Mouse (Mus musculus) brain, embryonic 18.5 days (tissue): ENCODE measurements around the gene Vav3.
"Not testable (repeated sequence)": the region's sequence is repeated elsewhere in the genome, so short reads cannot be mapped to it uniquely, and the experiment has no call there.

Experiments
- DNase-seq: peaks from one replicate; pipeline ENCODE4 v3.0.0-alpha.2; 2012; ENCODE audit warnings: low read depth, low spot score

Vav3 gene

GRCm38 (mm10) chr3:109440001-109440400 is 99.5 kb downstream of the Vav3 start:
- no peak for DNase-seq

DNA sequence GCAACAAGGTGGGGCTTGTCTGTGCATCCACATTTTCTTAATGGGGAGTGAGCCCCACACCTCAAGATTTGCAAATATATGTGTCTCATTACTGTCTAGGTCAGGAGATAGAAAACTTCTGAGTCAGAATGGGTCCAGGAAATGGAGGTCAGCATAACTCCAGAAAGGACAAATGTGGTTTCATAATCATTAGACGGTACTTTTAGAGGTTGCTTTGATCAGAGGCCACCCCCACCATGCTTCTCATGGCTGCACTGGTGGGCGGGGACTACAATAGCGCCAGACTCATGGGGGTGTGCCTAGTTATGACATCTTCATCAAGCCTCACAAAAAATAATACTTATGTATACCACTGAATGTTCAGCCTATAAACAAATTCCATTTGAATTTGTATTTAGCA is 103.6 kb downstream of the Vav3 start:
- DNase-seq: no peak

DNA sequence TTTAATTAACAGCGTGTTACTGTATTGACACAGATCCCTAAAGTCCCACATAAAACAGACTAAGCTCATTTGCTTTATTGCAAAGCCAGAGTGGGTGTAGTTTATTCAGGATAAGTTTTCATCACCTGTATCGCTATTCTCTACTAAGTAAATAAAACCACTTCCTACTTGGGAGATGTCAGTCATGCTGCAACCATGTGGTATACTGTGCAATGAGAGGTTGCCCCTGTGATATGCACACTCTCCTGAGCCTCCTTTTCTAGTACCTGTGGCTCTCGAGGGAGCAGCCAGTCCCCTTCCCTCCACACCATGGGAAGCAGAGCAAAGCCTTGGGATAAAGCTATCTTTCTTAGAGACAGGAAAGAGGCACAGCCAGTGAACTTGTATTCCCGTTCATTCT is 106.5 kb downstream of the Vav3 start:
- DNase-seq: no peak

DNA sequence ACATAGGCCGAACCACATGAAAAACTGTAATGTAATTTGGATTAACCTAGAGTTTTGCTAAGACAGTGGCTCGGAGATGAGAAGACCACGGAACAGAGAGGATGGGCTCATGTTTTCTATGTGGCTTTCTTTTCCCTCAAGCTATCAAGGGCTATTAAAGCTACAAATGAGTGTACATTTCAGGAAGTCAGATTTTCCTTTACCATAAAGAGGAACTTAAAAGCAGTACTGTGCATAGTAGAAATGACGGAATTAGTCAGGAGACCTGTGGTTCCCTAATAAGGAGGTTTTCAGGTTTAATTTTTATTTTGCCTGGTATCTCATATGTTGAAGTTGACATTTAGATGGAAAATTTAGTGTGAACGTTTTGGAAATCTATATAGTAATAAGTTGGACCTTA is 107.8 kb downstream of the Vav3 start:
- not testable (repeated sequence) for DNase-seq

GRCm38 (mm10) chr3:109451966-109452365 is 111.5 kb downstream of the Vav3 start:
- DNase-seq: no peak

DNA sequence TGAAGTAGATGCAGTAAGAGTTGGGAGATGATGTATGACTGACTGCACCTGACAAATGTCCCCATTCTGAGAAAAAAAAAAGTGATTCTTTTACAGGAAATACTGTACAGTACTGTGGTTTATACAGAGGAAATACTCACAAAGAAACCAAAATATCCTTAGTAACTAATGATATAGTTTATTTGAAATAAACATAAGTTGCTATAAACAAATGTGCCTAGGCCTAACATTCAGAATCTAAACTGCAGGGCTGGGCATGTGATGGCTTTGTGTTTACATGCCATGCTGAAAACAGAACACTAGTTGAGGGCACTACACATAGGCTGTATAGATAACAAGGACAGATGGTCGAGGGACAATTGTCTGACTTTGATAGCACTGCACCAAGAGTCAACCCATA is 114.2 kb downstream of the Vav3 start:
- no peak for DNase-seq

DNA sequence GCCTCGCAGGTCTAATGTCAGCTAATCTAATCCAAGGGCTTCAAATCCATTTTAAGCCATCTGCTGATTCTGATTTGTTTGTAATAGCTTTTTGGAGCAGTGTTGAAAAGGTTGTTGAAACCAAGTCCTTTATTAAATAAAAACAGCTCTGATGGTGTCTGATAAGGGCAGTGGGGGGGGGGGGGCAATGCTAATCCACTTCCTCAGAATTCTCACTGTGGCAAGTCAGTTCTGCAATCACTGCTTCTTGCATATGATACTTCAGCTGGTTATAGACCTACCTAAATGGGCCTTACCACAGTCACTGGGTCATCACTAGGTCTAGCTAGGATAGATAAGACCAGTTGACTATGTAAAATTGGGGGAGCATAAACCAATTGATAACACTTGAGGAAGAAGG is 115.9 kb downstream of the Vav3 start:
- DNase-seq: no peak

DNA sequence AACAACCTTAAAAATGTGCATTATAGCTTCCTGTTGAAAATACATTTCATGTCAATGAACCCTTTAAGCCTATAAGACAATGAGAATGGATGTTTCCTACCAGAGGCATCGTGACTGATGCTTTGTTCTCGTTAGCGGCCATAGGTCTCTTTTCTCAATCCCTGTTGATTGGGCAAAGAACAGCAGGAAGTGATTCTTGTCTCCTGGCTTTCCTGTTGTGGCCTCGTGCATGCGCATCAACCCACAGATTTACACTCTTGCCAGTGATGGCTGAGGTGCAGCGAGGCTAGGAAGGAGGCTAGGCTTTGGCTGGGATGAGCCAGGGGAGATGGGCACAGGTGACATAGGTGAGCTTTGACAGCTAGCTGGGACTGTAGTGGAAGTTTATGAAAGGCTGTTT is 123.2 kb downstream of the Vav3 start:
- no peak for DNase-seq

DNA sequence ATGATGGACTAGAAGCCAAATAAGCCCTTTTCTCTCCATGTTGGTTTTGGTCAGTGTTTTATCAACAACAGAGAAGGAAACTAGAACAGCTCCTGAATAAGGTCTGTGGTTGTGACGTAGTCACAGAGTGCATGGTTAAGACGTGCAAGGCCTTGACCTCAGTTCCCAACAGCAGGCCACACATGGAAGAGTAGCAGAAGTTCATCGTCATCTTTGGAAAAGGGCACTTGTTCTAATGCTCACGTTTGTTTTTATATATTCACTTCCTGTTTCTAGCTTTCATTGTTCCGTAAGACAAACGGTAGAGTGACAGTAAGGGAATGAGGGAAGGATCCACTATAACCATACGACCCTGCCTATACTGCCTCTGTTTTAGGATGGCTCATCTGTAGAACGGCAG is 124.1 kb downstream of the Vav3 start:
- no peak for DNase-seq

DNA sequence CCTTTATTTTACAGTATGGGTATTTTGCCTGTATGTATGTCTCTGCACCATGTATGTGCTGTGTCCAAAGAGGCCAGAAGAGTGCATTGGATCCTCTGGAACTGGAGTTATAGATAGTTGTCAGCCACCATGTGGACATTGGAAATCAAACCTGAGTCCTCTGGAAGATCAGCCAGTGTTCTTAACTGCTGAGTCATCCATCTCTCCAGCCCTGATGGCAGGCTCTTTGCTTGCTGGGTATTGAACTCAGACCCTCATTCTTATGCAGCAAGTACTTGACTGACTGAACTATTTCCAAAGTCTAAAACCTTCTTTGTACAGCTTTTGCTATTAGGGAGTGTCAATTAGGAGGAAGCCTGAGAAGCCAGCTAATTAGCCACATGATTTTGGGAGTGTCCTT is 126.1 kb downstream of the Vav3 start:
- no peak for DNase-seq

GRCm38 (mm10) chr3:109467288-109467687 is 126.8 kb downstream of the Vav3 start:
- DNase-seq: no peak

DNA sequence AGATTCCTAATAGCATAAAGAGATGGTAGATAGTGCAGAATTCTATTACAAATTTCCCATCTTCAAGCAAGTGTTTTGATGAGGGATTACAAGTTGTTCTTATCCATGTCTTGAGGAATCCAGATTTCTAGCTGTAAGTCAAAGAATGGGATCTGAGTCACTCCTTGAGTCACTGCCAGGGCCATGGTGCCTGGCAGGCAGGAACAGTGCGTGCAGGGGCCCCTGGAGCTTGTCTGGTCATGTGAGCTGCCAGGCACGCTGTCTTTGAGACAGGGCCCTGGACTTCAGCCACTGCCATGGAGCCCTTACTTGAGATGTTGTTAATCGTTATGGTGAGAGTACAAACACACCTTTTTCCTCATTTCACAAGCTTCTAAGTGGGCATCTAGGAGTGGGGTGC is 129.0 kb downstream of the Vav3 start:
- DNase-seq: no peak

DNA sequence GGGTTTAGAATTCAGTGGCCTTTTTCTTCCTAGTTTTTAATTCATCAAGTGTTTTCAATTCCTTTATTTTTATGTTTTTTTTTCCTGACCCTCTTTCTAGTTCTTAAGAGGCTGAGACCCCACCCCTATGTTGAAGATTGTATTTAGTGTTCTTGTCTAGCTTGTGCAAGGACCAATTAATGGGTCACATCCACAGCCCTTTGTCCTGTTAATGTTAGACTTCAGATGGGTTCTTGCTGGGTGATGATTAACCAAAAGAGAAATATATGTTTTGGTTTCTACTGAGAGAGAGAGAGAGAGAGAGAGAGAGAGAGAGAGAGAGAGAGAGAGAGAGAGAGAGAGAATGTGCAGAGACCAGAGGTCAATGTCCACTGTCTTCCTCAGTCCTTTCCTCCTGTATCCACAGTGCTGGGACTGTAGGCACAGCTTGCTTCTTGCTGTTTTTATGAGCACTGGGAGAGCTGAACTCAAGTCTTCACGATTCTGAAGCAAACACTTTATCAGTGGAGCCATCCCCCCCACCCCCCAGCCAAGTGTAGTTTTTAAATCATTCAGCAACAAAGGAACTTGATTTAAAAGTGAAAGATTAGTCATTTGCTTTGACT is 130.3 kb downstream of the Vav3 start:
- no peak for DNase-seq

- no peak for DNase-seq
Measured at GRCm38 (mm10) chr3:109476521-109476920, 136.1 kb downstream of the Vav3 start.

DNA sequence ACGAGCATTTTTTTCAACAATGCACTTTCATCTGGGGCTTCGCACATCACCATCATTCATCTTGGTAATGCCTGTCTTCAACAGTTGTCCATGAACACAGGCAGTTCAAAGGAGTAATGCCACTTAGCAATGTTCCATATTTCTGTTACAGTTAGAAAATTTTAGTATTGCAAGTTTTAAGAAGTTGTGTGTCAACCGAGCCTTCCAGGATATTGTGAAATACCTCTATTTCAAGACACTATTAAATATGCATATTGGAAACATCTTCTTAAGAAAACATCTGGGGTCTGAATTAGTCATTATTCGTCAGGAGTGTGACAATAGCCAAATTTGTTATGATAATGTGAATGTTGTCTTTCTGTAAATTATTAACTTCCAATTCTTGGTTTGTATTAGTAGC is 137.8 kb downstream of the Vav3 start:
- DNase-seq: no peak

GRCm38 (mm10) chr3:109480625-109481024 is 140.2 kb downstream of the Vav3 start:
- DNase-seq: no peak

- DNase-seq: no peak
Measured at GRCm38 (mm10) chr3:109486786-109487185, 146.3 kb downstream of the Vav3 start.

- DNase-seq: no peak
Measured at GRCm38 (mm10) chr3:109487823-109488222, 147.4 kb downstream of the Vav3 start.

- no peak for DNase-seq
Measured at GRCm38 (mm10) chr3:109488750-109489171, 148.3 kb downstream of the Vav3 start.

DNA sequence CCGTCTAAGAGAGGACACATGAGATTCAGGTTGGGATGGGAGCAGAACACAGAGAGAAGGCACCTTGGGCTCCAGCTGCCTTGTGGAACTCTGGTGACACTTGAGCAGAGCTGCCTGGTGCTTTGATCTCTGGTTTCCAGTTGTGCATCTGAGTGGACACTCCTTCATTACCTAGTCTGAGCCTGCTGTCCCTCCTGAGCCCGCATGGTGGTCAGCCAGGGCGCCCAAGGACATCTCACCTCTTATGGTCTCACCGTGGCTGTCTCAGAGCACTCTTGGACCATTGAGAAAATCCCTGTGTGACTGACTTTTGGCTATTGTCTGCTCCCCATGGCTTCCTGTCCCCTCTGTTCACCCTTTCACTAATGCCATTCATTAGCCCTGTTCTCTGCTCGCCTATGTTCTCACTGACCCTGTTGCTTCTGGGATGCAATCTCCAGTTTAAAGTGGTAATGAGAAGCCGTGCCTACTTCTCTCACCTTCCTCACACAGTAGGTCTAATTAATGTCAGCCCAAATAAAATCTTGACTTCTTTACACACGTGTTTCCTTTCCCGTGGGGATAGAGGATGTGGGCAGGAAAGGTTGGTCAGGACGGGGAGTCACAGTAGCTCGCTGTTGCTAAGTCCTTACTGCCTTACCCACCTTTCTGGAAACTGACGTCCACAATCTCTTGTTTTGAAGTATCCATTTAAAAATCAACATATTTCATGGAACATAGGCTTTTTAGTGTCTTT is 150.3 kb downstream of the Vav3 start:
- no peak for DNase-seq

GRCm38 (mm10) chr3:109491568-109491967 is 151.1 kb downstream of the Vav3 start:
- DNase-seq: peak; percentile 66

DNA sequence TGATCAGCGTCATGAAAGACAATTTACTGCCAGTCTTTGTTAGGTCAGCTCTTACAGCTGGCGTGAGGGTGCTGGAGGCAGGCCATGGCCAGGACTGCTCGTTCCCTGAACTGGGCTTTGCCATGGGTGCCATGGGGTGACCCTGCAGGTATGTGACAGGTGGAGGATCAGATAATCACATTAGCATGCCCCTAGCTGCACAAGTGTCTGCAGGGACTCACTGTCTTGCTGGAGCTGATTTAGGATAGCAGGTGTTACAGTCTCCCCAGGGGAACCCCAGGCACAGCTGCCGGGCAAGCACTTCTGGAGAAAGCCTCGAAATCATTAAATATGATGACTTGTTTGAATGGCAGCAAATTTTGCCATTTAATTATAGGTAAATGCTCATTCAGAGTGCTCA is 156.0 kb downstream of the Vav3 start:
- no peak for DNase-seq

GRCm38 (mm10) chr3:109497074-109497473 is 156.6 kb downstream of the Vav3 start:
- DNase-seq: no peak
